Comparison of ENCODE assay signal across 16 mouse cellular contexts in the genomic region with DNA sequence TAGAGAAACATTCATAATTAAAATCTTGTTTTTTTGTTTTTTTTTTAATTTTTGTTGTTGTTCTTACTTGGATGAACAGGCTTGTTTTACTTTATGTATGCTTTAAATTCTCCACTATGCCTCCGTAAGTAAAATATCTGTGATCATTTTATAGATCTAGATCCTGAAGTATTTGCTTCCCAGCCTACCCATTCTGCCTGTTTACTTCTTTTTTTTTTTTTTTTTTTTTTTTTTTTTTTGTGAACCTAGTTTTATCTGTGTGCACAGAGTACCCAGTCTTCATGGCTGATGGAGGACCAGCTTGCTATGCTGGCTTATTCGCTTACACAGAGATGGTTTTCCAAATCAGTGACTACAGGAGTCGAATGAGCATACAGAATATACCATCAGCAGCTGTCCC.
"Had no signal": no experiment of that assay in that cellular context is flagged by ENCODE, and none has a peak within 500 bp of the region (broad histone marks: within the 10 kb centered on the region; RNA-seq: fewer than 3 reads in every experiment).

No protein-coding gene starts in this region.

- H3K4me3 ChIP-seq: neural tube, embryonic 12.5 days; neural tube, embryonic 13.5 days; neural tube, embryonic 15.5 days; stomach, embryonic 15.5 days had no signal

- H3K9ac ChIP-seq: neural tube, embryonic 12.5 days; neural tube, embryonic 13.5 days; neural tube, embryonic 15.5 days; stomach, embryonic 15.5 days had no signal

- H3K27ac ChIP-seq: neural tube, embryonic 12.5 days; neural tube, embryonic 13.5 days; neural tube, embryonic 15.5 days; stomach, embryonic 15.5 days; stomach, postnatal 0 days had no signal

- H3K9me3 ChIP-seq: neural tube, embryonic 12.5 days; neural tube, embryonic 13.5 days; neural tube, embryonic 15.5 days; stomach, embryonic 15.5 days had no signal

- DNase-seq: retina, postnatal 1 day; right cerebral cortex, adult 18-20 months; right cerebral cortex, postnatal 14 days; right cerebral cortex, postnatal 25 days; right cerebral cortex, postnatal 4 days; spleen, adult 18-20 months; thymus, adult 18-20 months; thymus, postnatal 14 days; thymus, postnatal 25 days; thymus, postnatal 36 days; thymus, postnatal 4 days had no signal

- H3K36me3 ChIP-seq: neural tube, embryonic 12.5 days; neural tube, embryonic 13.5 days; neural tube, embryonic 15.5 days; stomach, embryonic 15.5 days had no signal

- H3K27me3 ChIP-seq: neural tube, embryonic 12.5 days; neural tube, embryonic 13.5 days; neural tube, embryonic 15.5 days; stomach, embryonic 15.5 days had no signal

- H3K4me1 ChIP-seq: neural tube, embryonic 12.5 days; neural tube, embryonic 13.5 days; neural tube, embryonic 15.5 days; stomach, embryonic 15.5 days had no signal
